Mouse (Mus musculus) left cerebral cortex, postnatal 10 days (tissue): ENCODE measurements at regions not wholly inside any gene's neighbourhood (a gene's known extent, or its start where the extent isn't known, plus 50 kb on each side); places are given as distances from the start of the nearest gene placed in this dataset.
A peak's percentile ranks its signal among the peaks of the same experiment; 100 is the strongest.

Experiments
- DNase-seq, 2 experiments: peaks; one replicate each; pipeline ENCODE4 v3.0.0; 2021 to 2022; ENCODE audit warnings: low spot score in 2 of 2, mixed read lengths in 1 of 2; ENCODE audit errors: extremely low spot score in 1 of 2
- intact Hi-C: fragments of 180-260 bp; cut with DNase I; formaldehyde crosslinking; loops from one replicate; pipeline ENCODE4 v1.15.1; 2025

DNA sequence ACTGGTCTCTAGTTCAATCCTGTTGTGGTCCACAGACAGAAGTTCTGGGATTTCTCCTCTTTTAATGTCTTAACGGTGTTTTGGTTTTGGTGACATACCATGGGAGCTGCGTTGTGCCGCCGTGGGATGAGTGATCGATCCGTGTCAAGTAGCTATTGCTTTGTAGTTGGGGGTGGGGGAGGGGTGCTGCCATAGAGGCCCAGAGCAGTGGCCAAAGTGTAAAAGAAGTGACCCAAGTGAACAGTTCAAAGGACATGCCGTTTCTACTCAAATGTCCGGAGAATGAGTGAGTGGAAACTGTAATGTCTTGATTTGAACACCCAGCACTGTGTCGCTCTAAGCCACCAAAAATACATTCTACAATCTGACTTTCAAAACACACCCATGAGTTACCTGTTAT lies 123.7 kb upstream of the Rpl34 start:
- intact Hi-C loops = no loop called here
- no peak for DNase-seq

DNA sequence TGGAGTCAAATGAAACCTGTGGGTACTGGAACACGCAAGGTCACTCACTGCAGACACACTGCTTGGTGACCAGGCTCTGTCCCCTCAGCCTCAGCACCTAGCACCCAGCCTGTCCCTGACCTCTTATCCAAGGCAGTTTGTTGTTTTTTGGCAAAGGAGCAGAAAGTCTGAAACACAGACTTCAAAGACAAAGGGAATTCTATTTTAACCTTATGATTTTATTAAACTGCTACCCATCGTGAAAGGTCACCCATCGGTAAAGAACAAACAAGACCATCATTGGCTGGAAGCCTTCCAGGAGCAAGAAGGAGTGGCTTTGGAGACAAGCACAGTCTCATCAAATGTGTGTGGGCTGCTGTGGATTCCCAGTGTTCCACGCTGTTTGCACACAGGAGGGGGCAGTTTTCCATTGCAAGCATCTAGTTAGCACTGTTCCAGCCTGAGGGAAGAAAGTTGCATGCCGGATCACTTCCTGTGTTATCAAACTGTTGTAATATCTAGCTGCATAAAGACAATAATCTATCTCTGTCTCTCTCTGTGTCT lies 120.6 kb upstream of the Rpl34 start:
- peak in 1 of 2 experiments; percentile 42 for DNase-seq
- intact Hi-C loops = no loop called here

DNA sequence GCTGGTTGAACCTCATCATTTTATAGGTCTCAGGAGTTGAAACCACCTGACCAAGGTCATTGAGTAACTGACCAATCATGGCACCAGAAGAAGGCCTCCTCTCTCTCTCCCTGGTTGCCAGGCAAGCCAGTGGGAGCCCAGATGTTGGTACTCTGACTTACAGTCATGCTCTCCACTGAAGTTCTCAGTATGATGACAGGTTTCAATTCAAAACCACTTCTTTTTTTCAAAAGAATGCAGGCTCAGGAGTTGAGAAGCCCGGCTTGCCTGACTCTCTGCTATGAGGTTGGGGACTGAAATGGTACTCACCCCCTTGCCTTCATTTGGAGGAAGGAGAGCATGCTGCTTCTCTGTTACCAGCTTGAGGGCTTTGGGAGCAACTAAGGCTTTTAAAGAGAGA lies 111.6 kb upstream of the Rpl34 start:
- no peak for DNase-seq
- intact Hi-C loops = no loop called here

DNA sequence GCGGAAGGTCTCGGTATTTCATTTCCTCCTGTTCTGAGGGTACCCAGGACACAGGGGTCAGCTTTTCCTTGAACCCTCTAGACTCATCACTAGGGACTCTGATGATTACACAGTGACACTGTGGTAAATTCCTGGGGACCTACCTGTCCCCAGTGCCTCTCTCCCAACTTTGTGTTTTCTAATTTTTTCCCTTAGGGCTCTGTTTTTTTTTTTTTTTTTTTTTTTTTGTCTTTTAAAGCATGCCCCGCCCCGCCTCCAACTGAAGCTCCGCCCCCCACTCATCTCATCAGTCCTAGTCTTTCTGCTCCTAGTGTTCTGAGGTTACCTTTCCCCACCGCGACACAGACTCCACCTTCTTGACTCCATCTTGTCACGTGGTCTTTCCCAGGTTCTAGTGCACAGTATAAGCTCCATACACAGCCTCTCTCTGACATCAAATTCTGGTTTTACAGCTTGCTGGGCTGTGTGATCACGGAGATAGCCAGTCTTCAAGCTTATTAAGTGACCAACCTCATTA lies 109.8 kb upstream of the Rpl34 start:
- intact Hi-C loops = no loop called here
- DNase-seq = no peak

DNA sequence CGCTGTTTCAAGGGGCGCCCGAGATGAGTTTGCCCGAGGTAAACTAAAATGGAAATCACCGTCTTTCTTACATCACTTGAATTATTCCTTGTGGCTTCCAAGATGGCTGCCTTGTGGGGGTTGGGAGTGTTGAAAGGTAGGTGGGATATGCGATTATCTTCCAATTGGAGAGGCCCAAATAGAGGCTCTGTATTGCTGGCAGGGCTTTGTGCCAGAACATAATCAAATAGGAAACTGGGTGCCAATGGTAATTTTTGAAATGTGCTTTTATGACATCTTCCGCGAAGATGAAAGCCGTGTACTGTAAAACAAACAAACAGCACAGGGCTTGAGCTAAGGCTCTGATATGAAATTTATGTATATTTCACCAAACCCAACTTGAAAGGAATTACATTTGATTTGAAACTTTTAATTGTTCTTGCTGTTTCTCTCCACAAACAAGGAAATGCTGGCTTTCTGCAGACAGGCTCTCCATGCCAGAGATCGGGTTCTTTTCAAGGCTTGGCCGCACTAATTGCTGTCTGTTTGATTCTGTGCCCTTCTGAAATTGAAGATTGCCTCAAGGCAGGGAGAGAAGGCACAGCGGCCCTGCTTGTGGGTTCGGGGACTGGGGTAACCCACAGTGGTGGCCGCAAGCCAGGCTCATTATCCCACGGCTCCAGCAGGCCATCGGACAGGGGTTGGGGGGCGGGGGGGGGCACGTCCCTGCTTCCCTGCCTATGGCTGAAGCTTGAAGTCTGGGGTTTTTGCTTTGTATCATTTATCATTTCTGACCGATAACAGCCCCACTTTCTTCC lies 108.6 kb upstream of the Rpl34 start:
- intact Hi-C loops = no loop called here
- DNase-seq = peak in 1 of 2 experiments; percentile 3

DNA sequence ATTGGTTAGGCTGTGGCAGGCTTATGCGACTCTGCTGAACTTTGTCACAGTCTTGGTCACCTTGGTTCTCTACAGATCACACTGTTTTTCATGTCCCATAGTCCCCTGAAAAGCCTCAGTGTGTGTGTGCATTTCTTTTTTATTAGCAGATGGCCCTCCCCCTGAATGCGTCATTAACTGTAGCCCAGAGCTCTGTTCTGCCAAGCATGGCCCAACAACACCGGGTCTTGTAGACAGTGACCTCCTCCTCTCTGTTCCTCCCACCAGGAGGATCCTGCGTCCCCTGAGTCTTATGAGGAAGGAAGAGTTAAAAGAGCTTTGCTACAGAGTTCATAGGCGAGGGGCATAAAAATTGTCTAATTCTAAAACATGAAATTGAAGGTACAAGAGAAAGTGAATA lies 103.5 kb upstream of the Rpl34 start:
- DNase-seq = no peak
- intact Hi-C loops = no loop called here

DNA sequence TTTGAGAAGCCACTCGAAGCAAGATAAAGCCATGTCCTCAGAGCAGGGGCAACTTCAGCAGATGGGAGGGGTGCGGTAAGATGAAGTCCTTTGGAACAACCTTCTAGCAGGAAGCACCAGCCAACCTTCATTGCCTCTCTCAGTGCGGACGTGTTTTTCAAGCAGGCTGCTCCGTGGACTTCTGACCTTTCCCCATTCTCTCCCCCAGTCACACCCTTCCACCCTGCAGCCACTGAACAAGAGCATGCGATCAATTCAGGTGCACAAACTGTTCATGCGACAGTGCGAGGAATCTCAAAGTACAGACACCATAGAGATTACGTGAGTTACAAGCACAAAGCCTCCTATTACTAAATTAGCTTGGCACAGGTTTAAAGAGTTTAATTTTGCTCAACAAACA lies 102.9 kb upstream of the Rpl34 start:
- intact Hi-C loops = no loop called here

DNA sequence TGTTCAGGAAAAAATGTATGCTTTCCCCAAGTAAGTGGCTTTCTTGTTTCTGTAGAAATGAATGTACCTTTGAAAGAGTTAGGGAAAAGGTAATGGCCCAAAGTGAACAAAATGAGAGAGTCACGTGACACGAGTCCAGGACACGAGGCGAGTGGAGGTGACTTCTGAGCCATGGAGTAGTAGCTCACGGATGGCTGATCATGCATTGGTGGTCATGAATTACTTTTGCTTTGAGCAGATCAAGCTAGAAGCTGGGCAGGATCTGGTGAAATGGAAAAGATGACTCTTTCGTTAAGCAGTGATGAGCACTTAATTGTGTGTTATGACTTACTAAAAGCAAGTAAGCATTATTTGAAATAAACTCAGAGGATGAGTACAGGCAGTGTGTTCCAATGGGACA lies 101.6 kb upstream of the Rpl34 start:
- intact Hi-C loops = no loop called here
- DNase-seq = no peak

More for the DNA sequence above, 102.9 kb upstream of the Rpl34 start:
- no peak for DNase-seq

DNA sequence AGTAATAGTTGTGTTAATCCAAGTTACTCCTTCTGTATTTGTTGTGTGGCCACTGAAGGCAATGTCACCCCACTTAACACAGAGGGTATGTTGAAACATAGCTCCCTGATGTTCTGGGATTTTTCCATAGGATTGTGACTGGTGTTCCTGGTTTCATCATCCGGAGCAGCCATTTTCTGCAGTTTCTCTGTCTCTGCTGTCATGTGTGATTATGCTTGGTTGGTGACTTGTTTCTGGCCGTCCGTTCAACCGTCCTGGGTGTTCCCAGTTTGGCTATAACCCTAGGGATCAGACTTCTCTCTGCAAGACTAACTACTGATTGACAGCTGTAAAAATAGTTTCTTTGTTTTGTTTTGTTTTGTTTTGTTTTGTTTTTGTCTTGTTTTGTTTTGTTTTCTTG lies 98.1 kb upstream of the Rpl34 start:
- intact Hi-C loops = no loop called here
- no peak for DNase-seq

DNA sequence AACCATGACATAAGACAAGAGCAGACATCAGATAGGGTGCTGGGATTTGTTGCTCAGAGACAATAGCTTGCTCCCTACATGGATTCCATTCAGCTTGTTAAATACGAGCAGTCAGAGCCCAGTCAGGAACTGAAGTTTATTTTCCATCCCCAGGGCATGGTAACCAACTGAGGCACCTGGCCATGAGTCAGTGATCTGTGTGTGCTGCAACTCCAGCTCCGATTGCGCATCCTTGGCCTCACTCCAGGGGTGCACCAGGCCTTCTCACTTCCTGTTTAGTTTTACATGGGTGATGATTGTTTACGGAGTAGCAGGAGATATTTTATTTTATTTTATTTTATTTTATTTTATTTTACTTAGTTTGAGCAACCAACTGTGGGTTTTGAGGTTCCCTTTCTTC lies 97.7 kb upstream of the Rpl34 start:
- intact Hi-C loops = no loop called here
- DNase-seq = peak in 1 of 2 experiments; percentile 73

DNA sequence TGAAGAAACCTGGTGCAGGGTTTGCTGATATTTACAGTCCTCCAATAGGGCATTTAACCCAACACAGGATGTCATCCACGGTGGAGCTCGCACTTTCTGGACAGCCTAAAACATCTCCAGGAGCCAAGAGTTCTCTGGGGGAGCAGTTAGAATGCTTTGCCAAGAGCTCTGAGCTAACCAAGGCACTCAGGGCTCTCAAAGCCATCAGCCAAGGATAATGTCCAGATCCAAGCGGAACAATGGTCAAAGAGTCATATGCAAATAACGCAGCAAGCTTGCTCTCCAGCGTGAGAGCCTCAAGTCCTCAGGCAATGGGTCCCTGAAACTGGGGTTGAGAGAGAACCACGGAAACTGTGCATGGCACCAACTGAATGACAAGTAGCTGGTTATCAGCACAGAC lies 96.8 kb upstream of the Rpl34 start:
- no peak for DNase-seq
- intact Hi-C loops = no loop called here

DNA sequence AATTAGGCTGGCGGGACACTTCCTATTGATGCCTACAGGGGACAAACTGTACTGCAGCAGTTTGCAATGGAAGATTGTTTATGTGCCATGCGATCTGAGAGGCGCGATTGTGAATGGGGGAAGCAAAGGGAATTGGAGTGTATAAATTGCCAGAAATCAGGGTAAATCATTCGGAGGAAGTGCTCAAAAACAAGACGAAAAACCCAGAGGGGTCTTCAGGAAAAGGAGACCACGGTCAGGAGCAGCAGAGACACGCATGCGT lies 89.6 kb upstream of the Rpl34 start:
- DNase-seq = no peak
- intact Hi-C loops = loop anchor here (5.0 to 10.0 kb wide), 2 partner anchors 295 to 418 kb away; partner anchors contain the start of gene Lef1

DNA sequence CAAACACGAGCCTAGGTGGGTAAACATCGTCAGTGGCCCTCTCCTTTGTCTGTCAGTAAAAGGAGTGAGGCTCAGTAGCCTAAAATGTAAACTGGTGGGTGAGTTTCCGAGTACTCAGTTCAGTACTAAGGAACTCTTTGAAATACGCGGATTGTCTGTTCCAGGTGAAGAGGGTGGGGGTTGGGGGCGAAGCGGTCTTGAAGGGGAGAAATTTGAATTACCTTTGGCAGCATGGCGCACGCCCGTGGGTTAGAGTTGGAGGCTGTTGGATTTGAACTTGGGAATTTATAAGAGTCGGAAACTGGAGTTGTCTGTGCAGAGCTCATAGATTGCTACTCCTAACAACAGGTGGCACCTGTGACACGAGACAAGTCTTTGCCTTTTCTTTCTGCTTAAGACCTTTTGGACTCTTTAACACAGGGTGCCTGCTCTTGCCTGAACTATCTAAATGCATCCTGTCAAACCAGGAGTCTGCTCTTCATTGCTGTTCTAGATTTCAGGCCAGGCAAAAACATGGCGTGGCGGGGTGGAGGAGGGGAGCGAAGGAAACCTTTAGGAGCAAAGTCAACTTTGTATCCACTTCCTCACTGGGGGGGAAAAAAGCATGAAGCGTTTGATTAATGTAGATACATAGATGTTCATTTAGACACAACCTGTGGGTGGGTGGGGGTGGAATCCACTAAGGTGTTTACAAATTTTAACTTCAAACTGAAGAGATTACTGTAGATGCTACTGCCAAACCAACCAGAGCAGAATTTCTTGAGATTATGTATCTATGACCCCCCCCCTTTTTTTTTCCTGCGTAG lies 89.0 kb upstream of the Rpl34 start:
- intact Hi-C loops = loop anchor here (5.0 to 10.0 kb wide), 2 partner anchors 296 to 418 kb away; partner anchors contain the start of gene Lef1
- DNase-seq = no peak

DNA sequence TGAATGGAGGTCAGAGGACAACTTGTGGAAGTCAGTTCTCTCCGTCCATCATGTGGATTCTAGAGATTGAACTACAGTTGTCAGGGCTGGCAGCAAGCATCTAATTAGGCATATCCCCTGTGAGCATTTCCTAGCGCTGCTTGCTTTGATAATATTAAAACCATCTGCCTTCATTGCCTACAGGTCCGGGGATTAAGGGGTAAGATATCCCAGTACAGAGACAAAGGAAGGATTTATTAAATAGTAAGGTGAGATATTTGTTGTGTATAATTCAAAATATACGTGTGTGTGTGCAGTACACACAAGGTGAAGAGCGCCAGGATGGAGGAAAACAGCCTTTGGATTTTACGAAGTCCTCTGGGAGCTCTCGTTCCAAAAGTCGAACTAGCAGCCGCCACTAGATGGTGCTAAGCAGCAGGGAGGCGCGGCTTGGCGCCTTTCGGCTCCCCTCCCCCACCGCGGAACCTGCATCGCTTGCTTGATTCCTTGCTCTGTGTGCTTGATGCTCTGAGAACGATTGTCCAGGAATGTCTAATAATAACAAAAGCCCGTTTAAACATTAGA lies 88.4 kb upstream of the Rpl34 start:
- DNase-seq = peak; percentile 87 to 93
- intact Hi-C loops = loop anchor here (5.0 to 10.0 kb wide), 2 partner anchors 296 to 419 kb away; partner anchors contain the start of gene Lef1

DNA sequence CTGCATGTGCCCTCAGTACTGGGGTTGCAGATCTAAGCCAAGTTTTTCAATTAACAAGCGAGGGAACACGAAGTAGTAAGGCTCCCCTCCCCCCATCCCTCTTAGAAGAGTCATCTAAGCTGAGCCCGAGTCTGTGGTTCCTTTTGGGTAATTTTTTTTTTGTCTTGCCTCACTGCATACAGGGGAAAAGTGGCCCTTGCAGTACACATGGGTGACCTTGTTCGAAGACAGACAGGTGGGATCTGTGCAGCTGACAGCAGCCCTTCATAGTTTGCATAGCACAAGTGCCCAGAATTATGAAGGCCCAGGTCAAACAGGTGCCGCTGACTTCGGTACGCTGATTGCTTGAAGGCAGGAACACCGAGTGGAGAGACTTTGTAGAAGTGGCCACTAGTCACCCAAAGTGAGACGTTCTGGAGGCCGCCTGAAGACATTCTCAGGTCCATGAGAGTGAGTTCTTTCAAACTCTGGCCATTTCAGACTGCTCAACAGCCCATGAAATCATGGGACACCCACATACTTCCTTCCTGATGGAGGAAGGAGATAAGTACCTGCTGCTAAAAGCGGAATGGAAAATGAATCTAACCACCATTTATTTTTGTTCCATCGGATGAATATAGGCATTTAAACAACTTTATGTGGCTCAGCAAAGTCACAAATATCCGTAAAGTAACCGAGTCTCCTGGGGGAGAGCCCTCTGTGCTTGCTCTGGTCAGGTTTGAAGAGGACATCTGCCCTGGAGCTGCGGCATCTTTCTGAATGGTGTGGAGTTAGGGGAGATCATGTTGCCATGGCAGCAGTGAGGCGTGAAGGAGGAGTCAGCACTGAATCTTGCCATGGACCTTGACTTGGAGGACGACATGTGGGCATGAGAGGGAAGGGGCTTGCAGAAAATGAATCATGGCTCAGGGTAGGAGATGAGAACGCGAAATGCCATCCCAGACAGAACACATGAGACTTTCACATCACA lies 79.8 kb upstream of the Rpl34 start:
- intact Hi-C loops = loop anchor here (10.0 kb wide), 1 partner anchor 305 kb away; the partner anchor contains the start of gene Lef1

DNA sequence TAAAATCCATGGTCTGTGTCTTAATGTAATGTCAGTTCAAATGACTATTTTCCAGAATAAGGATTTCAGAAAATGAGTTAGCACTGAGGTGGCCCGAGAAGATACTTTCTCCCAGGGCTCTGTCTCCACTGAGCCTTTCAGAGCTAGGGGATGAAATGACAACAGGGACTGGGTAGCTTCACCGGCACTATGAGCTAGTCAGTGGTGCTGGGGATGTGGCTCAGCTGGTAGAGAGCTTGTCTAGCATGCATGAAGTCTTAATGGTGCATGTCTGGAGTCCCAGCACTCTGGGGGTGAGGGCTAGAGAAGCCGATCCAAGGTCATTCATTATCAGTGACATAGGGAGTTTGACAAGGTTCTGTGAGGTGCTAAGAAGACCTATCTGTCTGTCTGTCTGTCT lies 75.1 kb upstream of the Rpl34 start:
- DNase-seq = no peak
- intact Hi-C loops = no loop called here

More for the DNA sequence above, 79.8 kb upstream of the Rpl34 start:
- no peak for DNase-seq

DNA sequence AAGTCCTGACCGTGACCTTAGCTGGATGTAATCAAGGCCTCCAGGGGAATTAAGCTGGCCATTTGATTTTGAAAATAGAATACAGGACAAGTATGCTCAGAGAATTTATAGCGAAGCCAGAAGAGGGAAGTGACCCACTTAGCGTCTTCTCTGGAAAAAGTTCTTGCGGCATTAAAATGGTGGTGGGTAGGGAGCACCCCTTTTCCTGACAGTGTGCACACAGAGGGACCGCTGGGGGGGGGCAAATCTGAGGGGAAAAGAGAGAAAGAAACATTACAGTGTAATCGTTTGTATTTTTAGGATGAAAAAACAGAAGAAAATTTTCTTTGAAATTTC lies 74.1 kb upstream of the Rpl34 start:
- intact Hi-C loops = no loop called here
- no peak for DNase-seq

DNA sequence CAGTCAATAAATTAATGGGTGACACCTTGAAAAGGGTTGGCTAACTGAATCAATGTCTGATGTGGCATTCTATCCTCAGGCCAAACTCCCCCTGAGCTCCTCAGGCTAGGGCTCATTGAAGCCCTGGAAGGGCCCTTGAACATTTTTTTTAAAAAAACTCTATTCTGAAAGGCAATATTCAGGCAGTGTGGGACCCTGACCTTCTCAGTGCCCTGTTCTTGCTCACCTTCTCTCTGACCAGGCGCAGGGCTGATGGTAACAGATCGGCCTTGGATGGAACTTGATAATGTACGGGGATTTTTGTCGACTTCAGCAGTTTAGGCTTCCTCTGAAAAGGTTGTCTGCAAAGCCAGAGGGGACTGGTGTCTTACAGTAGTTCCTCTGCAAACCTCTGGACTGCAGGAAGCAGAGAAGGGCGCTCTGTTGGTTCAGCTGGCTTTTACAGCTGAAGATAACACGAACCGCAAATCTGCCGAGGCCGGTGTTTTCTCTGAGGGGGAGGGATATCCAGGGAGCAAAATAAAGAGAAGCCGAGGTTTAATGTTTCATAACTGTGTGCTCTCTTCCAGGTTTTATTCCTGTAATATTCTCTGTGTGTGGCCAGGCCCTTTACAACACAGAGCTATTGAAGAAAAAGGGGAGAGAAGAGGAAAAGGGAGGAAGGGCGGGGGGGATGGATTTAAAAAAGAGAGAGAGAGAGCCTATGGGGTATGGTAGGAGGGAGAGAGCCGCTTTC lies 73.6 kb upstream of the Rpl34 start:
- intact Hi-C loops = no loop called here
- DNase-seq = peak in 1 of 2 experiments; percentile 55
